Mouse (Mus musculus) hindbrain, embryonic 10.5 days (tissue): ENCODE measurements around the gene Sit1. TPM values are rescaled to one million over a fixed set of nuclear protein-coding genes. Genes with fewer than 3 reads are reported as not detected.
"Not testable (repeated sequence)": the region's sequence is repeated elsewhere in the genome, so short reads cannot be mapped to it uniquely, and the experiment has no call there.

Source experiments
- DNase-seq: peaks from one replicate; pipeline ENCODE4 v3.0.0-alpha.2; 2017; ENCODE audit warnings: low spot score
- H3K27ac ChIP-seq: fragments of 300-500 bp; sonication (generic); 2 replicates; pipeline ENCODE4 v1.5.1; 2016; ENCODE audit warnings: mild to moderate bottlenecking, moderate library complexity
- H3K27me3 ChIP-seq: fragments of 300-500 bp; sonication (generic); 2 replicates; pipeline ENCODE4 v1.6.1; 2016; ENCODE audit warnings: mild to moderate bottlenecking; ENCODE audit not compliant: poor library complexity, insufficient read depth, severe bottlenecking
- H3K36me3 ChIP-seq: fragments of 300-500 bp; sonication (generic); 2 replicates; pipeline ENCODE4 v1.6.1; 2016; ENCODE audit warnings: mild to moderate bottlenecking, moderate library complexity
- H3K4me1 ChIP-seq: fragments of 300-500 bp; sonication (generic); replicated peaks from 2 replicates; pipeline ENCODE4 v1.6.1; 2016; ENCODE audit warnings: mild to moderate bottlenecking
- H3K4me3 ChIP-seq: fragments of 300-500 bp; sonication (generic); 2 replicates; pipeline ENCODE4 v1.5.1; 2016; ENCODE audit warnings: mild to moderate bottlenecking, moderate library complexity
- H3K9me3 ChIP-seq: fragments of 300-500 bp; sonication (generic); 2 replicates; pipeline ENCODE4 v1.6.1; 2016; ENCODE audit warnings: mild to moderate bottlenecking, moderate library complexity
- WGBS: fragments of 180-500 bp; shearing (Covaris S2); methylation state at CpG from one replicate; pipeline ENCODE4 v1.1.7; 2016; 5-methylcytosine and 5-hydroxymethylcytosine counted together
- polyA plus RNA-seq: library from polyadenylated mRNA; unstranded; fragments of >200 nt; fragmentation: Nextera tagmentation; extraction: Ambion mirVana; gene quantifications from 2 replicates; pipeline ENCODE4 v1.2.1, GENCODE M21; 2016

Sit1 gene
- polyA plus RNA-seq, 1 experiment from 2014 or later = not detected

DNA sequence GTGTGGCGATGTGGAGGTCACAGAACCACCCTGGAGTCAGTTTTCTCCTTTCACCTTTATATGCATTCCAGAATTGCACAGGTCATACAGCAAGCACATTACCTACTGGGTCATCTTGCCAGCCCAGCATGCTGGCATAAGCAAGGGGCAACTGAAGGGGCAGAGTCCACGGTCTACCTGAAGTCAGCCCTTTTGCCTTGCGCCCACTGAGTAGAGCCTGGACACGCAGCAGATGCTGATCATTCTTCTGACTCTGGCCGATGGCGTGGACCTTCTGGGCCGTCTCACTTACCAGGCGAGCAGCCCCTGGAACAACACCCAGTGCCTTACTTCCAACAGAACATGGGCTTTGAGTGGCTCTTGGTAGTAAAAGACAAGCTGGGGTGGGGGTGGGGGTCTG lies 13.9 kb upstream of the Sit1 start:
- Histone ChIP-seq H3K27ac (no peak overlapping the region), H3K9me3 (no peaks in the 10 kb centered on the region), H3K27me3 (peaks cover 32% of the 10 kb centered on the region), H3K36me3 (peaks cover 28% of the 10 kb centered on the region), H3K4me3 (no peak overlapping the region), H3K4me1 (peaks cover 55% of the 10 kb centered on the region)
- no peak for DNase-seq
- 91% methylated on average over 8 of the region's 8 CpGs for WGBS

DNA sequence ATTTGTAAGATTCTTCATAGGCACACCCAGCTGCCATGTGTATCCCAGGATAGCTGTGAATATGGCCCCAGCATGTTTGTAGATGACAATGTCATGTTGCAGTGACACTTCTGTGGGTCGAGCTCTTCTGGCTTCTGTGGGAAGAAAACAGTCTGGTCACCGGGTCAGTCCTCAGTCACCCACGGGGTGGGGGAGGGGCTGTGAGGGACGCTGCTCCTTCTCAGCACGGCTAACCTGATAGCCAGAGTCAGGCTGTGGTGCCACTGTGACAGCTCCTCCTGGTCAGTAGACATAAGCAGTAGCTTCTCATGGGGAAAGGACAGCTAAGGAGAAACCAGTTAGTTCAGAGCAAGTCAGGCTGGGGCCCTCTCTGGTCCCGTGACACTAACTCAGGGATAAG lies 13.1 kb upstream of the Sit1 start:
- H3K4me3 ChIP-seq = no peak overlapping the region

GRCm38 (mm10) chr4:43493846-43494240 lies 10.3 kb upstream of the Sit1 start:
- DNase-seq = no peak
- H3K27ac ChIP-seq = peak overlapping the region; percentile 92

More for the DNA sequence above, 13.1 kb upstream of the Sit1 start:
- Histone ChIP-seq H3K36me3 (peaks cover 28% of the 10 kb centered on the region), H3K27me3 (peaks cover 27% of the 10 kb centered on the region), H3K27ac (no peak overlapping the region), H3K9me3 (no peaks in the 10 kb centered on the region), H3K4me1 (peaks cover 55% of the 10 kb centered on the region)
- DNase-seq = no peak
- WGBS = 59% methylated on average over 6 of the region's 6 CpGs

DNA sequence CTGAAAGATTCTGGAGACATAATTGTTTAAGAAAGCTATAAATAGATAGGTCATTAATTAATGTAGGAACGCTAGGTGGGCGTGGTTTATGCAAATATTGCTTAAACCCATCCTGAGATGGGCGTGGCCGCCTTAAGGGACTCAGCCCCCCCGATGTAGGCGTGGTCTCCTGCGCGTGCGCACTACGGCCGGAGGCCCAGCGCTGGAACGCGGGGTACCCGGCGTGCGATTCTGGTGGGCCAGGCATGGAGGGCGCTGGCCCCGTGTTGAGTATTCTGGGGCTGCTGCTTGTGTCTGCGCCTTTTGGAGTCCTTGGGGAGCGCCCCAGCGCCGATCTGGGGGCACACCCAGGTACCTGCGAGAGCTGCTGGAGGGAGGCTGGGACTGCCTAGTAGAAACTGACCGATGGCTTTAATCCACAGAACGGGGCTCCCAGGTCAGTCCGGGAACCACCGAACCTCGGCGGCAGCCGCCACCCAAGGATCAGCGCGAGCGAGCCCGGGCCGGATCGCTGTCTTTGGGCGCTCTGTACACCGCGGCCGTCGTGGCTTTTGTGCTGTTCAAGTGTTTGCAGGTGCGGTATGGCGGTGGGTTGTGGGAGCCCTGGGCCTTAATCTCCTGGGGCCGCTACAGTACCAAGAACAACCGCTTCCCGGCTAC lies 9.8 kb upstream of the Sit1 start:
- Histone ChIP-seq H3K36me3 (peaks cover 28% of the 10 kb centered on the region), H3K4me3 (peak overlapping the region; percentile 82), H3K27me3 (peaks cover 6% of the 10 kb centered on the region; the same call in 1 of the 2 replicates), H3K9me3 (0 out of 2 replicates have a peak, but pooled peaks cover 6% of the 10 kb centered on the region), H3K27ac (peak overlapping the region; percentile 92), H3K4me1 (peaks cover 39% of the 10 kb centered on the region)
- under 1% methylated on average over 47 of the region's 47 CpGs for WGBS
- DNase-seq = peak; percentile 97

More at GRCm38 (mm10) chr4:43493846-43494240, 10.3 kb upstream of the Sit1 start:
- peaks cover 44% of the 10 kb centered on the region for H3K4me1 ChIP-seq
- H3K4me3 ChIP-seq = peak overlapping the region; percentile 82
- H3K9me3 ChIP-seq = 0 out of 2 replicates have a peak, but pooled peaks cover 4% of the 10 kb centered on the region
- peaks cover 6% of the 10 kb centered on the region; the same call in 1 of the 2 replicates for H3K27me3 ChIP-seq
- WGBS = 4% methylated on average over 9 of the region's 9 CpGs
- peaks cover 28% of the 10 kb centered on the region for H3K36me3 ChIP-seq

DNA sequence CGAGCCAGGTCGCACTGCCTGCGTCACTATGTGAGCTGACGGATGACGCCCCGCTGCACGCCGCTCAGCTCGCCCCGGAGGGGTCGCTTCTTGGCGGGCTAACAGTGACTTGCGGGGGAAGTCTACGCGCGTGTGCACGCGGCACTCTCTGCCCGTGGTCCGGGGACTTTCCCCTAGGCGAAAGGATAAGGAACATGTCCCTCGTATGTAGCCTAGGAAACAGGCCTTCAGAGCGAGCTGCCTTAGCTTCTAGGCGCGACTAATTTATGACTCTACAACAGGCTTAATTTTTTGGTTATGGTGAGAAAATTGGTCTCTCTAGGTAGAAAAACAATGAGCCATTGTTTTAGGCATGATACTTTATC lies 9.3 kb upstream of the Sit1 start, which contains the start of gene Ccdc107:
Gene Ccdc107 (plus strand): TSS at position 80 of the 365 bp plus-strand sequence.
- WGBS = under 1% methylated on average over 25 of the region's 25 CpGs
- 0 out of 2 replicates have a peak, but pooled peaks cover 6% of the 10 kb centered on the region for H3K9me3 ChIP-seq
- DNase-seq = peak; percentile 92

GRCm38 (mm10) chr4:43492101-43492820 lies 8.7 kb upstream of the Sit1 start:
- Histone ChIP-seq H3K27me3 (peaks cover 6% of the 10 kb centered on the region; the same call in 1 of the 2 replicates), H3K4me1 (peaks cover 28% of the 10 kb centered on the region), H3K4me3 (peak overlapping the region; percentile 82), H3K27ac (peak overlapping the region; percentile 92; the same call in 1 of the 2 replicates), H3K9me3 (0 out of 2 replicates have a peak, but pooled peaks cover 6% of the 10 kb centered on the region), H3K36me3 (peaks cover 23% of the 10 kb centered on the region)
- no peak for DNase-seq
- WGBS = 46% methylated on average over 12 of the region's 12 CpGs

More for the DNA sequence above, 9.3 kb upstream of the Sit1 start, which contains the start of gene Ccdc107:
- peaks cover 28% of the 10 kb centered on the region for H3K36me3 ChIP-seq
- peaks cover 6% of the 10 kb centered on the region; the same call in 1 of the 2 replicates for H3K27me3 ChIP-seq
- H3K4me1 ChIP-seq = peaks cover 34% of the 10 kb centered on the region
- H3K27ac ChIP-seq = peak within 1 kb of the TSS; percentile 92
- H3K4me3 ChIP-seq = peak within 1 kb of the TSS; percentile 82

DNA sequence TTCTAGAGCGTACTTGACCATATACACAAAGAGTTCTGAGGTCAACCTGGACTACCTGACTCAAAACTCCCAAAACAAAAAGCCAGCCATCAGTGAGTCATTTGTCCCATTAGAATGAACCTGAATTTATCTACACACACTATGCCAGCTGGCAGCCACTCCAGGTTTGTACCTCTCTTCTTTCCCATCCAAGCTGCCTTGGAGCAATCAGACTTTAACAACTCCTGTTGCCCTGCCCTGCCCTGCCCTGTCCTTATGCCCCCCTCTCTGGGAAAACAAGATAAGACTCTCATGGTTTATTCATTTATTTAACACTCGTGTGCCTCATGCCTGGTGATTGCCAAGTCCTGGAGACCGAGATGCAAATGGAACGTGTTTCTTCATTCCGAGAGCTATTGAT lies 7.3 kb upstream of the Sit1 start:
- Histone ChIP-seq H3K4me1 (peaks cover 18% of the 10 kb centered on the region), H3K9me3 (0 out of 2 replicates have a peak, but pooled peaks cover 6% of the 10 kb centered on the region), H3K27me3 (peaks cover 6% of the 10 kb centered on the region; the same call in 1 of the 2 replicates), H3K27ac (no peak overlapping the region), H3K36me3 (peaks cover 9% of the 10 kb centered on the region), H3K4me3 (no peak overlapping the region)
- DNase-seq = no peak
- 85% methylated on average over 5 of the region's 5 CpGs for WGBS

GRCm38 (mm10) chr4:43489611-43490010 lies 6.1 kb upstream of the Sit1 start:
- Histone ChIP-seq H3K9me3 (0 out of 2 replicates have a peak, but pooled peaks cover 6% of the 10 kb centered on the region), H3K36me3 (no peaks in the 10 kb centered on the region), H3K4me3 (no peak overlapping the region), H3K27me3 (no peaks in the 10 kb centered on the region), H3K4me1 (peaks cover 12% of the 10 kb centered on the region), H3K27ac (no peak overlapping the region)
- no peak for DNase-seq
- 93% methylated on average over 3 of the region's 3 CpGs for WGBS

GRCm38 (mm10) chr4:43485666-43486065 lies 2.1 kb upstream of the Sit1 start:
- not testable (repeated sequence) for H3K27ac ChIP-seq, H3K9me3 ChIP-seq, H3K4me3 ChIP-seq, H3K36me3 ChIP-seq, DNase-seq, H3K27me3 ChIP-seq, H3K4me1 ChIP-seq
- 85% methylated on average over 5 of the region's 5 CpGs for WGBS

DNA sequence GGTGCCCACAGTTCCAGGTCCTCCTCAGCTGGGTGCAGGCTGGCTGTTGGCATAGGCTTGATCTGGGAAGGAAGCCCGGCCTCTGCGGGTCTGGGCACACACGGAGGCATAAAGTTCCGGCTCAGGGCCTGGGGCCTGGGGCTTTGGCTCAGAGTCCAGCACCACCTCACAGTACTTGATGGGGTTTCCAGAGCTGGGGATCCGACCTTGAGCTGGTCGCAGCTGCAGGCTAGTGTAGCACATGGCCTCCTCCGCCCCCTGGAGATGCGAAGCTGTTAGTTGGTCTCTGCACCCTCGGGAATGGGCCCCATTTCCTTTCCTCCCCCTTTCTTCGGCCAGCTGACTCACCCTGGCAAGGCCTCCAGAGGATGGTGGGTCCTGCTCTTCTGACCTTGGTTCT lies 943 bp downstream of the Sit1 start:
- H3K9me3 ChIP-seq = no peaks in the 10 kb centered on the region
- H3K27me3 ChIP-seq = no peaks in the 10 kb centered on the region; the same call in 1 of the 2 replicates
- no peak overlapping the region for H3K4me3 ChIP-seq
- WGBS = 76% methylated on average over 10 of the region's 10 CpGs
- no peak for DNase-seq
- H3K36me3 ChIP-seq = no peaks in the 10 kb centered on the region
- no peak overlapping the region for H3K27ac ChIP-seq
- peaks cover 11% of the 10 kb centered on the region for H3K4me1 ChIP-seq

DNA sequence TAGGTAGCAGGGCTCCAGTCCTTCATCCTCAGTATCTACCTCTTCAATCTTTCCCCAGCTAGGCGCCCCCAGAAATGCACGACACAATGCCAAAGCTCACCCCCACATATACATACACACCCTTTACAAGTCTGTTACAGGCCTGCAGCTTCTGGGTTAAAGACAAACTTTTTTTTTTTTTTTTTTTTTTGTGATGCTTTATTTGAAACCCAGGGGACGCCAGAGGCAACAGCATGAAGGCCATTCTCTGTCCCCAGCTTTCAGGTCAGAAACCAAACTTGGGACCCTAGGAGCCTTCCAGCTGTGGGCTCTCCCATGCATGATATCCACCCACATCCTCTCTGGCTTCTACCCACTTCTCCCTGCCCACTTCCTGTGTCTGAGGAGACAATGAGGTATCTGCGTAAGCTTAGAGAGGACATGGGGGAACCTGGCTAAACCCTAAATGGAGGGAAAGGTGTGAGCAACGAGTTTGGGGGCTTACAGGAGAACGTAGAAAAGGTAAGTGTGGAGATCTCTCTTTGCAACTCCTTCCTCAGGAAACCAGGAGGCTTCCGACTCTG lies 1.6 kb downstream of the Sit1 start:
- Histone ChIP-seq H3K27me3 (no peaks in the 10 kb centered on the region; the same call in 1 of the 2 replicates), H3K36me3 (no peaks in the 10 kb centered on the region), H3K27ac (no peak overlapping the region), H3K4me3 (no peak overlapping the region), H3K4me1 (peaks cover 11% of the 10 kb centered on the region), H3K9me3 (no peaks in the 10 kb centered on the region)
- no peak for DNase-seq
- WGBS = 73% methylated on average over 7 of the region's 7 CpGs

GRCm38 (mm10) chr4:43480985-43481384 lies 2.5 kb downstream of the Sit1 start:
- no peaks in the 10 kb centered on the region; the same call in 1 of the 2 replicates for H3K27me3 ChIP-seq
- H3K4me3 ChIP-seq = no peak overlapping the region
- H3K9me3 ChIP-seq = no peaks in the 10 kb centered on the region
- H3K27ac ChIP-seq = no peak overlapping the region
- DNase-seq = no peak
- peaks cover 11% of the 10 kb centered on the region for H3K4me1 ChIP-seq
- no peaks in the 10 kb centered on the region for H3K36me3 ChIP-seq
- 92% methylated on average over 5 of the region's 5 CpGs for WGBS
